Mouse (Mus musculus) kidney, adult 2 months (tissue): ENCODE measurements around the gene Urm1. TPM values are rescaled to one million over a fixed set of nuclear protein-coding genes. Genes with fewer than 3 reads are reported as not detected.

Experiments used
- DNase-seq: peaks from one replicate; pipeline ENCODE4 v3.0.0; 2021
- H3K27ac ChIP-seq: fragments of 200-500 bp; 2 replicates; pipeline ENCODE4 v1.5.1; 2012; ENCODE audit warnings: low read depth, low read length, control low read depth, inconsistent platforms; ENCODE audit not compliant: insufficient read depth
- H3K27me3 ChIP-seq: fragments of 200-500 bp; replicated peaks from 2 replicates; pipeline ENCODE4 v1.6.1; 2012; ENCODE audit warnings: mild to moderate bottlenecking, moderate library complexity, low read length, inconsistent platforms; ENCODE audit not compliant: control insufficient read depth, insufficient read depth
- H3K36me3 ChIP-seq: fragments of 200-500 bp; 2 replicates; pipeline ENCODE4 v1.6.1; 2012; ENCODE audit warnings: mild to moderate bottlenecking, moderate library complexity, low read length, inconsistent platforms; ENCODE audit not compliant: control insufficient read depth, insufficient read depth
- H3K4me1 ChIP-seq: fragments of 200-500 bp; 2 replicates; pipeline ENCODE4 v1.6.1; 2011; ENCODE audit warnings: low read length; ENCODE audit not compliant: control insufficient read depth, insufficient read depth
- H3K4me3 ChIP-seq: fragments of 200-500 bp; 2 replicates; pipeline ENCODE4 v1.5.1; 2011; ENCODE audit warnings: mild to moderate bottlenecking, low read depth, low read length, control low read depth; ENCODE audit not compliant: insufficient read depth
- CTCF ChIP-seq: fragments of 200-500 bp; conservative IDR thresholded peaks from 2 replicates; pipeline ENCODE4 v1.5.1; 2011; ENCODE audit warnings: low read depth, mild to moderate bottlenecking, control low read depth, low read length, moderate library complexity, mixed read lengths; ENCODE audit not compliant: insufficient read depth, insufficient read length
- POLR2A ChIP-seq: fragments of 200-500 bp; IDR thresholded peaks from one replicate; pipeline ENCODE4 v1.6.1; 2011; ENCODE audit warnings: low read depth, low read length, control low read depth
- WGBS: fragments of 180-500 bp; shearing (Covaris S2); methylation state at CpG from one replicate; pipeline ENCODE4 v1.1.7; 2018; 5-methylcytosine and 5-hydroxymethylcytosine counted together
- polyA plus RNA-seq: library from polyadenylated mRNA; depleted of rRNA; stranded (reverse); fragments of >200 nt; gene quantifications from 2 replicates; pipeline ENCODE4 v1.2.3, GENCODE M21; 2012

Gene Urm1
- polyA plus RNA-seq, 1 experiment: 43.9 TPM

DNA sequence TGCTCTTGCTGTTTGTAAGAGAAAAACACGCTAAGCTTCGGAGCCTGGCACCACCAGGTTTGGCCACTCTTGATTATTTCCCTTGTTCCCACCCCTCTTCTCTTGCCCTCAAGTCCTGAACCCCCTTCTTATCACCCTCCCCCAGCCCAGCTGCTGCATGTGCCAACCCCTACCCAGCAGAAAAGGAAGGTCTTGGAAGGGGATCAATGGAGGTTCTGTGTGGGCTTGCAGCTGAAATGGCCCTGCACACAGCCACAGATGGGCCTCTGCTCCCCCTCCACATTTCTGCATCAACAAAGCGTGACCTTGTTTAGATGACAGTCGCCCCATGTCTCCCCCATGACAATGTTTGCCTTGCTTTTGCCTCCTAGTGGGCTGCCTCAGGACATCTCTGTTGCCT lies 11.2 kb downstream of the Urm1 start:
- no peak for DNase-seq
- Histone ChIP-seq H3K27ac (no peak overlapping the region), H3K4me3 (no peak overlapping the region), H3K27me3 (no peaks in the 10 kb centered on the region), H3K36me3 (no peaks in the 10 kb centered on the region; the same call in 1 of the 2 replicates), H3K4me1 (peaks cover 7% of the 10 kb centered on the region; the same call in 1 of the 2 replicates)
- TF ChIP-seq CTCF (no peak), POLR2A (no peak)
- WGBS: 87% methylated on average over 4 of the region's 4 CpGs

DNA sequence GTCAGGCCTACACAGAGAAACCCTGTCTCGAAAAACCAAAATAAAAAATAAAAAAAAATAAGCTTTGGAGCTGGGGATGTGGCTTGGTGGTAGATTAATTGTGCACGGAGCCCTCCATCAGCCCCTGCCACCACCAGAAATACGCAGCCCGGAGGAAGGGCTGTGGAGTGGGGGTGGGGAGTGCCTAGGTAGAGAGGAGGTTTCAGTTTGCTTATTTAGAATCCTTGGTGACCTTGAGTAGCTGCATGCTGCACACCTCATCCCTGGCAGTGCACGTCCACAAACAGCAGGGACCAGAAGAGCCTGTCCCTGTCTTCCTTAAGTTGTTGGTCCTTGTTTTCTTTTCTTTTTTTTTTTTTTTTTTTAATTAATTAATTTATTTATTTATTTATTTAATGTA lies 13.9 kb downstream of the Urm1 start:
- H3K4me3 ChIP-seq: no peak overlapping the region
- H3K36me3 ChIP-seq: no peaks in the 10 kb centered on the region; the same call in 1 of the 2 replicates
- no peak for DNase-seq
- TF ChIP-seq POLR2A (no peak), CTCF (no peak)
- WGBS: 90% methylated on average over 5 of the region's 5 CpGs
- H3K4me1 ChIP-seq: no peaks in the 10 kb centered on the region
- H3K27ac ChIP-seq: no peak overlapping the region
- no peaks in the 10 kb centered on the region for H3K27me3 ChIP-seq

GRCm38 (mm10) chr2:29835391-29835899 lies 15.6 kb downstream of the Urm1 start:
- H3K27ac ChIP-seq: no peak overlapping the region
- TF ChIP-seq CTCF: no peak
- no peak for TF ChIP-seq POLR2A
- WGBS: 67% methylated on average over 2 of the region's 2 CpGs
- no peak overlapping the region for H3K4me3 ChIP-seq
- no peaks in the 10 kb centered on the region; the same call in 1 of the 2 replicates for H3K36me3 ChIP-seq
- peak; percentile 54 for DNase-seq
- no peaks in the 10 kb centered on the region for H3K27me3 ChIP-seq
- no peaks in the 10 kb centered on the region for H3K4me1 ChIP-seq

DNA sequence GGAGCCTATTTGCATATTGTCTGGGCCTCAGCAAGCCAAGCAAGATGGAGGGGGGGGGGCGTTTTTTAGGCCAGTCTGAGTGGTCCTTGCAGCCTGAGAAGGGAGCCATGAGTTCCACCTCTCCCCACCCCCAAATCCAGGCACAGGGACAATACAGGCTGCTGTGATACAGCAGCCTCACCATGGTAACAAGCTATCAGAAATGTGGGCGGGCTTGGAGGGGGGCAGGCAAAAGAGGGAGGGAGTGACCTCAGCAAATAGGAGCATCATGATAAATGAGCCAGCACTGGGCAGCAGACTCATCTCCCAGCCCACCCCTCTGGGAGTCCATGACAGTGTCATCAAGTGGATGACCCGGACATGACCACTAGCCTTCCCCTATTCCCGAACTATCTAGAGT lies 19.6 kb downstream of the Urm1 start:
- no peaks in the 10 kb centered on the region for H3K4me1 ChIP-seq
- 64% methylated on average over 4 of the region's 4 CpGs for WGBS

GRCm38 (mm10) chr2:29843231-29844105 lies 23.6 kb downstream of the Urm1 start:
- TF ChIP-seq CTCF: no peak
- TF ChIP-seq POLR2A: no peak
- DNase-seq: no peak
- no peaks in the 10 kb centered on the region for H3K4me1 ChIP-seq
- H3K27me3 ChIP-seq: no peaks in the 10 kb centered on the region
- H3K4me3 ChIP-seq: no peak overlapping the region
- H3K36me3 ChIP-seq: peaks cover 2% of the 10 kb centered on the region; the same call in 1 of the 2 replicates
- no peak overlapping the region for H3K27ac ChIP-seq
- WGBS: 77% methylated on average over 9 of the region's 9 CpGs

More for the DNA sequence above, 19.6 kb downstream of the Urm1 start:
- Histone ChIP-seq H3K36me3 (peaks cover 2% of the 10 kb centered on the region; the same call in 1 of the 2 replicates), H3K27me3 (no peaks in the 10 kb centered on the region), H3K4me3 (no peak overlapping the region), H3K27ac (no peak overlapping the region)
- TF ChIP-seq POLR2A: no peak
- no peak for TF ChIP-seq CTCF
- DNase-seq: no peak

DNA sequence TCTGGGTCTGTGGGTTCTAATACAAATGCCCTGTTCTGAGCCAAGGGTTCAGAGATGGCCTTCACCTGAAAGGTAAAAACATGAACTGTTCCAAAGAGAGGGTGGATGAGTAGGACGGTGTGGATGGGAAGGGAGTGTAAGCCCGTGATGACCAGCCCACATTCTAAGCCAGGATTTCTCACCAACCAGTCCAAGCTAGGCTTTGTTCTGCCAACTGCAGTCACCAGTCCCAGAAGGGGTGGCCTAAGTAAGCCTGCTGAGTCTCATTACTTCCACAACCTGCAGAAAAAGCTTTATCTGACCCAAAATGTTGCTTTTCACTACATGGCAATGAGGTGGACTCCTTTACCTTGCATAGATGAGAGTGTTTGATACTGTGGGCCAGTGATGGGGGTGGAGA lies 24.2 kb downstream of the Urm1 start:
- Histone ChIP-seq H3K36me3 (peaks cover 2% of the 10 kb centered on the region; the same call in 1 of the 2 replicates), H3K27ac (no peak overlapping the region), H3K27me3 (no peaks in the 10 kb centered on the region), H3K4me1 (no peaks in the 10 kb centered on the region), H3K4me3 (no peak overlapping the region)
- TF ChIP-seq CTCF (no peak), POLR2A (no peak)
- no peak for DNase-seq
- WGBS: 96% methylated on average over 2 of the region's 2 CpGs

- H3K27ac ChIP-seq: no peak overlapping the region
- WGBS: 76% methylated on average over 3 of the region's 3 CpGs
- no peaks in the 10 kb centered on the region for H3K27me3 ChIP-seq
- peaks cover 2% of the 10 kb centered on the region; the same call in 1 of the 2 replicates for H3K36me3 ChIP-seq
- no peak for DNase-seq
- no peak overlapping the region for H3K4me3 ChIP-seq
- H3K4me1 ChIP-seq: no peaks in the 10 kb centered on the region
- TF ChIP-seq CTCF: no peak
- no peak for TF ChIP-seq POLR2A
These were observed 24.8 kb downstream of the Urm1 start for GRCm38 (mm10) chr2:29844661-29845060.
